Mouse (Mus musculus): ENCODE data around the gene Kdm4a.

Kdm4a gene

GRCm38 (mm10) chr4:118115132-118115531 lies 64.7 kb downstream of the Kdm4a start:
- DNase-seq (ENCODE audit: low spot score) = no peak

GRCm38 (mm10) chr4:118112601-118113000 lies 67.2 kb downstream of the Kdm4a start:
- DNase-seq (ENCODE audit: low spot score) = no peak

- DNase-seq (ENCODE audit: low spot score) = no peak
Observed at GRCm38 (mm10) chr4:118109649-118110048, 70.2 kb downstream of the Kdm4a start.

GRCm38 (mm10) chr4:118108779-118109178 lies 71.1 kb downstream of the Kdm4a start:
- DNase-seq (ENCODE audit: low spot score) = no peak

- no peak for DNase-seq (ENCODE audit: low spot score)
Observed at GRCm38 (mm10) chr4:118105256-118106053, 74.4 kb downstream of the Kdm4a start.

- DNase-seq (ENCODE audit: low spot score) = no peak
Observed at GRCm38 (mm10) chr4:118103280-118103830, 76.5 kb downstream of the Kdm4a start.

GRCm38 (mm10) chr4:118101497-118101896 lies 78.3 kb downstream of the Kdm4a start:
- DNase-seq (ENCODE audit: low spot score) = no peak

- no peak for DNase-seq (ENCODE audit: low spot score)
Observed at GRCm38 (mm10) chr4:118099637-118100364, 80.0 kb downstream of the Kdm4a start.

GRCm38 (mm10) chr4:118098571-118098970 lies 81.3 kb downstream of the Kdm4a start:
- DNase-seq (ENCODE audit: low spot score) = no peak

- DNase-seq (ENCODE audit: low spot score) = no peak
Observed at GRCm38 (mm10) chr4:118096069-118096468, 83.8 kb downstream of the Kdm4a start.

GRCm38 (mm10) chr4:118092784-118093457 lies 86.9 kb downstream of the Kdm4a start:
- no peak for DNase-seq (ENCODE audit: low spot score)

- DNase-seq (ENCODE audit: low spot score) = no peak
Observed at GRCm38 (mm10) chr4:118090449-118090848, 89.4 kb downstream of the Kdm4a start.

GRCm38 (mm10) chr4:118089939-118090338 lies 89.9 kb downstream of the Kdm4a start:
- peak; percentile 53 for DNase-seq (ENCODE audit: low spot score)

GRCm38 (mm10) chr4:118088771-118089170 lies 91.1 kb downstream of the Kdm4a start:
- no peak for DNase-seq (ENCODE audit: low spot score)

Measured in embryo, embryonic 10.5 days (tissue).